Mouse (Mus musculus): Measurements from ENCODE around the gene Trio.
"Not testable (repeated sequence)": the region's sequence is repeated elsewhere in the genome, so short reads cannot be mapped to it uniquely, and the experiment has no call there.

The Trio gene

DNA sequence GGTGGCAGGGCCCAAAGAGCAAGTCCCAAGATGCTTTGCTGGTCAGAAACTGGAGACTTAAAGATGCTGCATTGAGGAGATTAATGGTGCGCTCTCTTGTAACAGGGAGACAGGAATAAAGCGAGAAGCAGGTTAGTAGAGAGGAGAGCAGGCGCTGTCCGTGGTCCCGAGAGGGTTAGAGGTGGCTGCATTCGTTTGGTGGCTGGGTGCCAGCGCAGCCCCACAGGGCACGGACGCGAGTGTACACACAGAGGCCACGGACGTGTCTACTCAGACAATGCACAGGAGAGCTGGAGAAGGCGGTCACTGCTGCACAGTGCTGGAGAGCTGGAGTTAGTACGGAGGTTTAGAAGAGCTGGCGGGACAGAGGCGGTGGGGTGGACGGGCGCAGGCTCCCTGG lies 278.1 kb downstream of the Trio start:
- DNase-seq (ENCODE audit: low read depth in 2 of 2, low spot score in 2 of 2), result no peak

DNA sequence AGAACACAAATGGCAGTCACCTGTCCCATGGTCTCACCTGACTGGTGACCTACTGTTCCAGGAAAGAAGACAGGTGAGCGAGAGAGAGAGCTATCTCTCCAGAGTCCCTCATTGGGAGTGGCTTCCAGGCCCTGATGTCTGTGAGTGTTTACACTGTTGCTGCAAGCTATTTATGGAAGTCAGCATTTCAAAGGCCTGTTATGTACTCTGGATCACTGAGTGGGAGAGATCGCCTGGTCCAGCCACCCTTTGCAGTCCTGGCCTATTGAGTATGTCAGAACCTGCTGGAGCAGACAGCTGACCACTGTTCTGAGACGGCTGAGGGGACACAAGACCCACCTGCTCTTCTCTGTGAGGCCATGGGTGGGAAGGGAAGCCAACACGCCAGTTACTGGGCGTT lies 280.7 kb downstream of the Trio start:
- no peak for DNase-seq (ENCODE audit: low read depth in 2 of 2, low spot score in 2 of 2)

DNA sequence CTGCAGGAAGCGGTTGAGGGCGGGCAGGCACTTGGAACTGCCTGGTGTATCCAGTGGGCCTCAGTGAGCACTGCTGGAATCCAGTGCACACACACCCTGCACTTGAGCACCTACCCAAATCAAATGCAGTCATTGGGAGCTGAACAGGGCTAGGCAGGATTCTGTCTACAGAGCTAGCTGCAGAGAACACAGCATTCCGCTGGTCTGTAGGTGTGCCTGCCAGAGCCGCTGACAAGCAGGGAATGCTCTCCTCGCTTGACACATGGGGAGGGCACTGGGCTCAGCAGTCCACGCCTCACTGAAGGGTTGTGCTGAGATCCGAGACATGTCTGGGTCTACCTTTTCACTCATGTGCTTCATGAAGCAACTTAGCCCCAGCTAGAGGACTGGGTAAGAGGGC lies 285.6 kb downstream of the Trio start:
- no peak for DNase-seq (ENCODE audit: low read depth in 2 of 2, low spot score in 2 of 2)

DNA sequence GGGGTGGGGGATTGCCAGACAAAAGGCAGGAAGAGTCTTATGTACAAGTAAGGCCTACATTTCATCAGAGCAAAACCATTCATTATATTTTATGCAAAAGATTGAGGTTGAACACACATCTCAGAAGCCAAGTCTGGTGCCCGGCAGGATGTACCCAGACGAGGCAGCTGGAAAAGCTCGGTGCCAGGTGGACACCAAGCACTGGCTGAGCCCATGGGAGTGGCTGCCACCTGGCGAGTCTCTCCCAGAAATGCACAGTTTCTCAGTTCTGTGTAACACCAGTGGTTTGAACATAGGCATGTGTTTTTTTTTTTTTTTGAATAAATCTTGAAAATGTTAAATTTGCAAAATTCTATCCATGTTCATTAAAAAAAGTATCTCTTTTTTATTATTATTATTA lies 293.8 kb downstream of the Trio start:
- no peak for DNase-seq (ENCODE audit: low read depth in 2 of 2, low spot score in 2 of 2)

DNA sequence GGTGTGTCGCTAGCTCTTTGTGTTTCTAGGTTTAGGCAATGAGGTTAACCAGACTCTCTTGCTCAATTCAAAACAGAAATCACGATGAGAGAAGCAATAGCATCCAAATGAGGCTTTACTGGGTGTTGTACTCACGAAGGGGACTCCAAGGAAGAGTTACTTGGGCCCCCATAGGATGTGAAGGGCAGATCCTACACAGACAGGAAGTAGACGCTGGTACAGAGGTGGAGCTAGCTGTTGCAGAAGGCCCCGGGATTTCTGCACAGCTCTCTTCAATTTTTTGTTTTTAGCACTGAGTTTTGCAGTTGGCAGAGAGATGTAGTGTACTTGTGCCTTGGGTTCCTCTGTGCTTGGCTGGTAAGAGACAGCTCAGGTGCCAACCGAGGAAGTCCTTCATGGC lies 299.4 kb downstream of the Trio start:
- no peak for DNase-seq (ENCODE audit: low read depth in 2 of 2, low spot score in 2 of 2)

DNA sequence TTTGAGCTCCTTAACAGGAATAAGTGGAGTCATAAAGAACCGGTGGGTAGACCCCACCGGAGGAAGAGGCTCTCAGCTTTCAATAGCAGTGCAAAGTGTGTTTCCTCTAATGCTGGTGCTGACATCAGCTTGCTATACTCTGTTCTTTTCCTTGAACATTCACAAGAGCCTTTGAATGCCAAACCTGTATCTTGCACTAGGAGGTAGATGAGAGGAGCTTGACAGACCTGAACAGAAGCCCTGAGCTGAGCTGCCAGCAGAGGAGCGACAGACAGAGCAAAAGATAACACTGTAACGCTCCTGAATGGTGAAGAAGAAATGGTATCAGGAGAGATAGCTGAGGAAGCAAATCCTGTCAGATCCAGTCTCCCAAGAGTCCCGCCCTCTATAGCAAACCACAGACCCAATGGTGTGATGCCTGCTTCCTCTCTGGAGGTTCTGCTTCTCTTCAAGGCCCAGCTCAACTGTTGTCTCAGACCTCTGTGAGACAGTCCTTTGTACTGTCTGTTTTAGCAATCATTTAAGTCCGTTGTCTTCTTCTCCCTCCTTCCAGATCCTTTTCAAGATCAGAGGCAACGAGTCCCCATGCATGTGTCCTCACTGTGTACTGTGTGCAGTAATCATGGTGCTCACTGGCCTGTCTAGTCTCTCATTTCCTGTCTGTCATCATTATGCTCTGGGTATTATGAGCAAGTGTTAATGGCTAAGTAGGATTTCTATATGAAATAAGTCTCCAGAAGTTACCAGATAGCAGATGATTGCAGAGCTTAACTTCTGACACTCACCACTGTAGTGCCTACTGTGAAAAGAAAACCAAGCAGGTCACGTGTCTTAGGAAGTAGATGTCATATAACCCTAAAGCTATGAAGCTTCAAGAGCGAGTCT lies 300.6 kb downstream of the Trio start:
- peak in 1 of 2 experiments; percentile 8 for DNase-seq (ENCODE audit: low read depth in 2 of 2, low spot score in 2 of 2)

DNA sequence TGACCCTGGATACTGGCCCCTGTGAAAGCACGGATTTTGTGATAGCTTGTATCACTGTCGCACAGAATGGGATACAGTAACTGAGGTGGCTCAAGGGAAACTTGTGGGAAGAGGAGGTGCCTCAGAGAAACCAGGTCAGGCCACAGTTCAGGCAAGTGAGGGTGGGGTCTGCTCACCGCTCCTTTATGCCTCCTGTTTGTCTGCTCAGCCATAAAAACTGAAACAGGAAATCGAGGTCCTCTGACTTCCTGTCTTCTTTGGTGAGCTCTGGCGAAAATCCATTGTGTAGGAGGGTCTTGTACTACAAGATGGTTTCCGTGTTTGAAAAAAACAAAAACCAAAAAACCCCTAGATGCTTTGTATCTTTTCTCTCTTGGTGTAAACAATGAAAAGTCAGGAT lies 301.4 kb downstream of the Trio start:
- DNase-seq (ENCODE audit: low read depth in 2 of 2, low spot score in 2 of 2), result peak in 1 of 2 experiments; percentile 47

DNA sequence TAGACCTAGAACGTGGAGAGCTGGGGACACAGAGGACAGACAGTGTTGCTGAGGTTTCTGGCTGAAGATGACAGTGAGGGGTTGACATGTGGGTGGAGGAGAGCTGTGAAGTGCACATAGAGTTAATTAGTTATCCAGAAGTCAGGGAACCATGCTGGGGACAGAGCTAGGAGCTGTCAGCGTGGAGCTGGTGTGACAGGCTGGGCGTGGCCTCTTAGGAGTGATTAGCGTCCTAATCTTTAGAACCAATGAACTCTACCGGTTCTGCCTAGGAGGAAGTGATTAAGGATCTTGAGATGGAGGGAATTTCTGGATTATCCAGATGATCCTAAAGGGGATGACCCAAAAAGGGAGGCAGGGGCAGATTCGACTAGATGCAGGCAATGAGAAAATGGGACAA lies 301.9 kb downstream of the Trio start:
- DNase-seq (ENCODE audit: low read depth in 2 of 2, low spot score in 2 of 2), result no peak

DNA sequence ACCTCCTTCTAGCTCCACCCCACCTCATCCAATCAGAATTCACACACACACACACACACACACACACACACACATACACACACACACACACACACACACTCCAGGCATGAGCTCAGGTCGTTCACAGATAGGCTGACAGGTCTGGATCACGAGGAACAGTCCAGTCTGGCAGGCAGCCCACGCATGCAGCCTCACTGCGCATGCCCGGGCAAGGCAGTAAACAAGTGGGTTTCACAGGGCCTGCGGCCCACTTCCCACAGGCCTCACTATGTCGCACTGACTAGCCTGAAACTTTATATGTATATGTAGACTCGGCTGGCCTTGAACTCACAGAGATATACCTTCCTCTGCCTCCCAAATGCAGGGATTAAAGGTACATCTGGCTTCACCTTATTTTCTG lies 305.4 kb downstream of the Trio start:
- not testable (repeated sequence) for DNase-seq (ENCODE audit: low read depth in 2 of 2, low spot score in 2 of 2)

DNA sequence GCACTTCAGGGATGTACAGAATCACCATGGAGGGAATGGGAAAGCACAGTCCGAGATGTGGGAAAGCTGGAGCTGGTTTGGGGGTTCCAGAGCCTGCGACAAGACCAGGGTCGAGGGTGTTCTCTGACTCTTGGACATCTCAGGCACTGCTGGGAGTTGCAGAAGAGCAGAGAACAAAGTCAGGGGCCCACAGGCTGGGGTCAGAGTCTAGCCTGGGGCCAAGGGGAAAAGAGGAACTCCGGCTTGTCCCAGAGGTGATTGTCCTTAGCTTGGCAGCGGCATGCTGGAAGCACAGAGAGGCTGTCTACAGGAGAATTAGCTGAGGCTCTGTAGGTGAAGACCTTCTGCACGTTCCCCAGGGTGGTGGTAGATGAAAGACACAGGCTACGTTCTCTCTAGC lies 307.0 kb downstream of the Trio start:
- no peak for DNase-seq (ENCODE audit: low read depth in 2 of 2, low spot score in 2 of 2)

DNA sequence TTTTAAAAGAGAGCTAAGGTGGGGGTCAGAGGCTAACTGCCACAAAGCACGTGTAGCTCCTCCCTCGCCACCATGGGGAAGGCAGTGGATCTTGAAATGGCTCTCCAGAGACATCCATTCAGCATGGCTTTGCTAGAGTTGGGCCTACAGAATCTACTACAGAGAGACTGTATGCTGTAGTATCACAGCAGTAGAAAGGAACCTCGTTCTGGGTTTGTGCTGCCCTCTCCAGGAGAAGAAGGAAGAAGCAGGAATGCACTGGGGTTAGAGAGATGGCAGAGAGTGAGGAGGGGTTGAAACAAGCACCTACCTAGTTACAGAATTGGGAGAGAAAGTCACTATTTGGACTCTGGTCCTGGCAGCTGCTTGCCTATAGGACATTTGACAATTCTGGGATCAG lies 310.3 kb downstream of the Trio start:
- DNase-seq (ENCODE audit: low read depth in 2 of 2, low spot score in 2 of 2), result peak; percentile 58 to 76

DNA sequence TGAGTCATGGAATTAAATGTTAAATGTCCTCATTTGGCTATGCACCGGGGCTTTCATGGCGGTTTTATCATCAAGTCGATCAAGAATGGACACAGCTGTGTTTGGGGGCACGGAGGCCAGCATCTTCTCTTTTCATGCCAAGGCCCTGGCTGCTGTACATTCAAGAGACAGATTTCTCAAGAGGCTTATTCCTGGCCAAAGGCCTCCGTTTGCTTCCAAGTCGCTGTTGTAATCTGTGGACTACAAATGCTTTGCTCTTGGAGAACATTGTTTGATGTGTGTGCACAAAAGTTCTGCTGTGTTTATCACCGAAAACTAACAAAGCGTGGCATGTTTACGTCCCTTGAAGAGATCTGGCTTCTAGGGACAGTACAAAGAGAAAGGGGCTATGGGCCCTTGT lies 314.9 kb downstream of the Trio start:
- DNase-seq (ENCODE audit: low read depth in 2 of 2, low spot score in 2 of 2), result no peak

DNA sequence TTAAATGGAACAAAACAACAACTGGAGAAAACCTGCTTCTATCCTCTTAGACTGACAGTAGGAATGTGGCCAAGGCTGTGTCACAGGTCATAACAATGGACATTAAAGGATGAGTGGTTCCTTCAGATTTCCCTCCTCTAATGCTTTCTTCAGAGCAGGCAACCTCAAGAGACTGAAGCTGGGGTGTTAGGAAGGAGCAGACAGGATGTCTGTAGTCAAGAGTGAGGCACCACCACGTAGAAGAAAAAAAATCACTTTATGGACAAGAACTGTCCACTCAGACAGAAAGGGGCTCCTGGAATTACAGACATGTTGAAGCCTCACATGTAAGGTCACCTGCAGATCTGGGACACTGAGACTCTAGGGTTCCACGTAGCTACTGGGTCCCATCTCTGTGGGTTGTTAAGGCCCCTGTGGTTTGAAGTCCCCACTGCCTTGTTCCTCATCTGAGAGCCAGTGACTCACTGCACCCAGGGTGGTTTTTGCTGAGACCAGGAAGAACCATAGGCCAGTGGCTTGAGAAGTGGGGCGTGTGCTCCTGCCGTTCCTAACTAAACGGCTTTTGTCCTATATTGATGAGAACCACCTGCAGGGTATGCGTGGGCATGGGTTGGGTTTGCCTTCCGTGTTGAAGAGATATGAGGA lies 316.6 kb downstream of the Trio start:
- no peak for DNase-seq (ENCODE audit: low read depth in 2 of 2, low spot score in 2 of 2)

DNA sequence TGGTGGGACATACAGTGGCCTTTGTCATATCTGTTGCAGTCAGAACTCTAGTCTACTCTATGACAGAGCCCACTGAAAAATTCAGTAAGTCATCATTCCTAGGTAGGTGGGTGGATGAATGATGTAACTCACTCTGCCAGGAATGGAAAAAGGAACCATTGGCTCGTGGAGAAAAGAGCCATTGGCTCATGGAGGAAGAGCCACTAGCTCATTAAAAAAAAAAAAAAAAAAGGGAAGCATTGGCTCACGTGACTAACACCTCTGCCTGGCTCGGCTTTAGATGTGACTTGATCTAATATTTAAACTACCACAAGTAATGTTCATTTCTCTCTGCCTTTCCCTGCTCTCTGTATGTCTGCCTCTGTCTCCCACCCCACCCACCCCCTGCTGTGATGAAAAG lies 317.1 kb downstream of the Trio start:
- DNase-seq (ENCODE audit: low read depth in 2 of 2, low spot score in 2 of 2), result no peak

DNA sequence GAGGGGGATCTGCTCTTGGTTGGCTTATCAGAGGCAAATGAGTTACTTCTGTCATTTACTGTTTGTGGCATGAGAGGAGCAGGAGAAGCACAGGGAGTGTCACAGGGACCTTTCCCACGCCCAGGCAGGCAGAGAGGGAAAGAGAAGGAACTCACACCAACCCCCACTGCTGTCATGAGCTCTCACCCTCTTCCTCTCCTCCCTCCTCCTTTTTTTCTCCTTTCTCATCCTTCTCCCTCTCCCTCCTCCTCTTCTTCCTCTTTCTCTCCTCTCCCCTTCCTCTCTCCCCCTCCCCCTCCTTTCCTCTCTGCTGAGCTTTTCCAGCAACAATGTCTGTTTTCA lies 322.7 kb downstream of the Trio start:
- no peak for DNase-seq (ENCODE audit: low read depth in 2 of 2, low spot score in 2 of 2)

DNA sequence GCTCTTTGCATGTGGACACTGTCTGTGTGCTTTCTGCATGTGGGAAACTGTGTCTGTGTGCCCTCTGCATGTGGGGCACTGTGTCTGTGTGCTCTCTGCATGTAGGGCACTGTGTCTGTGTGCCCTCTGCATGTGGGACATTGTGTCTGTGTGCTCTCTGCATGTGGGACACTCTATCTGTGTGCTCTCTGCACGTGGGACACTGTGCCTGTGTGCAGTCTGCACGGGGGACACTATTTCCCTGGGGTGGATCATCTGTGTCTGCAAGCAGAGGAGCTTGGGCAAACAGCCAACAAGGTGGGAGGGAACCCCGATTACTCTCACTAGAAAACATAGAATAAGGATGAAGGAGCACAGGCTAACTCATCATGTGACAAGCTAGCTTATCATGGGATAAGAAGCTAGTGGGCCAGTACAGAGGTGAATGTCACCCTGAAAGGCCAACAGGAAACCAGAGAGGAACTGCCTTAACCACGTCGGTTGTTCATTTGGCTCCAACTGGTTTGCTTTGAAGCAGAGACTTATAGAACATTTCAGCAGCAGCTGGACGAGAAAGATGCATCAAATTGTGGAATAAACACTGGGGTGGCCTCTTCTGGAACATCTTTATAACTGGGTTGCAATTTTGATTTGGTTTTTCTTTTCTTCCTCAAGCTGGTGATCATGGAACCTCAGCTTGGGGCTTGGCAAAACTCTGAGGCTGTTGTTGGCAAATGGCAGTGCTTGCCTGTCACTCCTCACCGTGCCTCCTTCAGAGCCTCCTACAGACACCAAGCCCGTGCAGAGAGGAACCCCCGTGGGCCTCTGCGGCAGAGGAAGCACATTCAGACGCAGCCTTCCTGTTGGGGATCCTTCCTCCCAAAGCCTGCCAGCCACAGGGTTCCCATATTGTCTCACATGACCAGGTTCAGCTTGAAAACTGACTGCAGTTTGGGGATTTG lies 323.3 kb downstream of the Trio start:
- DNase-seq (ENCODE audit: low read depth in 2 of 2, low spot score in 2 of 2), result peak; percentile 23 to 36

DNA sequence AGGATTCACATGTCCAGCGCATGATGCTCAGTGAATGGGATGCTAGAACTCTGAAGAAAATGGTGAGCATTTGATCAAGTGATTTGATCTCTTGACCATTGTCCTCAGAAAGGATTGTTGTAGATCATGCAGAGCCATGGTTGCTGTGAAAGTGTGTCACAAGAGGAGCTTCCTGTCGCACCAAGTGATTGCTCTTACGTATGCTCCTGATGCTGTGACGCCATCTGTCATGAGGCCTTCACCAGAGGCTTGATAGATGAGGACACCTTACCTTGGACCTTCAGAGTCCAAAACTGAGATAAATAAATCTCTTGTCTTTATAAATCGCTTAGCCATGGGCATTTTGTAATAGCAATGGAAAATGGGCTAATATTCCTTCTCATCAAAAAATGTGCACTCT lies 328.0 kb downstream of the Trio start:
- DNase-seq (ENCODE audit: low read depth in 2 of 2, low spot score in 2 of 2), result no peak

DNA sequence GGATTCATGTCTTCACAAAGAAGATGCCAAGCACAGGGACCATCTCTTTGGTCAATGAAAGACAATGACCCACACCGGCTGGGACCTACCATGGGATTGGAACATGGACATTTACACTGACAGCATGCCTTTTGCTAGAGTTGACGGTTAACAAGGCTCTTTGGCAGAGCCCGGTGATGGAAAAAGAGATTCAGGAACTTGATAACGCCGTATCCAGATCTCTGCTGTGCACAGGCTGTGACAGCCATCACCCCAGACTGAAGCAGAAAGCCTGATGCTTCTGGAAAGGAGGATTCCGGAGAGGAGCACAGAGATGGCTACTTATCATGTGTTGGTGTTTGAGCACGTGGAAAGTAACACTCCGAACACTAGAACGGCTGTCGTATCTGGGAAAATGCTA lies 332.4 kb downstream of the Trio start:
- DNase-seq (ENCODE audit: low read depth in 2 of 2, low spot score in 2 of 2), result no peak

DNA sequence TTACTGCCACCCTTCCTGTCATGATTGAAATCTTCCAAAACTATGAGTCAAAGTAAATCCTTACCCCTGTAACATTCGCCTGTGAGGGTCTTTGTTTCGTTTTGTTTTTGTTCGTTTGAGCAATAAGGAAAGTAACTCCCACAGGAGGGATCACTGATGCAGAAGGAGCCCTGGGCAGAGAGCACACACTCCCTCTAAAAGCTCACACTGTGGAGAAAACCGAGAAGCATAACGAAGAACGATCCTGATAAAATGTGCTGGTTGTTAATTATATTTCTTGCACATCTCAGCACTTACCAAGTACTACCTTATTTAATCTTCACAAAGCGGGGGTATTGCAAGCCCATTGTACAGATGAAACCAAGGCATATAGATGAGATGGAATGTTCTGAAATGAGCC lies 333.5 kb downstream of the Trio start:
- no peak for DNase-seq (ENCODE audit: low read depth in 2 of 2, low spot score in 2 of 2)

DNA sequence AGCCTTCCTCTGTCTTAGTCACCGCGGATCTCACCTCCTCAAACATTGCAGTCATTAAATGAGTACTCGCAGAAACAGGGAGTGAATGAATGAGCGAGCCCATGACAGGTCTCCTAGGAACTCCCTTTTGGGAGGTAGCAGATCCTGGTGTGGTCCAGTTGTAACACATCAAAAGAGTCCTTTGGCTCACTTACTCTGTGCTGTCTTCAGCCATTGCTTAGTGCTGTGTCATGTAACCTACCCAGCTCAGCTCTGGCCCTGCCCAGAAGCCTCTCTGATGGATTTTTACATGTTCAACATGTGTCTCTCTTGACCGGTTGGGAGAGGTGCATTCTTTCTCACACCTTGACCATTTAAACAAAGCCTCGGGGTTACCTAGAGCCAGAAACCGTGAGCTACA lies 334.4 kb downstream of the Trio start:
- DNase-seq (ENCODE audit: low read depth in 2 of 2, low spot score in 2 of 2), result no peak

DNA sequence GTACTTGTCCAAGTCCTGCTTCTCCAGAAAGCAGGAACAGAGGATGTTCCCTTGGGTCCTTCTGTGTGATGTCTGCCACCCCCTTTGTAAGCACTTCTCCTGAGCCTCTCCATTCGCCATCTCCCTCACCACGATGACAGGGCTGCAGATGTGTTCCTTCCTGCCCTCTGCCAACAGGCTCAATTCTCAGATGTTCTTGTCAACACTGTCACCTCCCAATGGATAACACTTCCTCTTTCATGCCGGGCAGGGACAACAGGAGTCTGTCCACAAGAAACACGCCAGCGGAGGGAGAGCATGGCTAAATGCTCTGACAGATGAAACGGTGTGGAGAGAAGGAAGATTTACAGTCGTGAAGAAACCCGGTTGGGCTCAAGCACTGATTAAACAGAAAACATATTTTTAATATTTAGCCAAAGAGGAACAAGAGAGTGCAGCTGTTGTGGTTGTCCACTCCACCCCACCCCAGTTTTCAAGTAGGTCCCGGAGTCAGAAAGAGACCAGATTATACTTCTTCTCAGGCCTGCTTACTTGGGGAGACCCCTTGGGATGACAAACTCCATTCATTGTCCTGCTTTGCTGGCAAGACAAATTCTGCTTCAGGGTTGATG lies 337.5 kb downstream of the Trio start:
- DNase-seq (ENCODE audit: low read depth in 2 of 2, low spot score in 2 of 2), result no peak

Data from CD8-positive naive resting alpha-beta T cell, adult 2 months (primary cell).